Mouse (Mus musculus): ENCODE measurements around the gene Cog6. TPM values are rescaled to one million over a fixed set of nuclear protein-coding genes. Genes with fewer than 3 reads are reported as not detected.
"Not testable (repeated sequence)": the region's sequence is repeated elsewhere in the genome, so short reads cannot be mapped to it uniquely, and the experiment has no call there.

Cog6 gene
- polyA plus RNA-seq, 1 experiment from 2014 or later: 42.1 TPM

GRCm38 (mm10) chr3:52994666-52995065 is 22.4 kb downstream of the Cog6 start:
- TF ChIP-seq CTCF (IDR thresholded peaks at IDR 0.05; ENCODE audit: low read depth): peak; percentile 47
- ATAC-seq (replicated peaks; ENCODE audit: low FRiP score, low read depth): no peak
- no peaks in the 10 kb centered on the region for H3K27me3 ChIP-seq (ENCODE audit: insufficient read depth, low read length)
- H3K27ac ChIP-seq: no peak overlapping the region
- no peak overlapping the region for H3K4me3 ChIP-seq (replicated peaks; ENCODE audit: low read depth, low read length)
- H3K4me1 ChIP-seq (replicated peaks; ENCODE audit: insufficient read depth, low read length): 0 out of 2 replicates have a peak, but pooled peaks cover 5% of the 10 kb centered on the region
- H3K36me3 ChIP-seq (ENCODE audit: insufficient read depth, low read length): peaks cover 29% of the 10 kb centered on the region
- H3K9ac ChIP-seq (ENCODE audit: low read depth, low read length): no peak overlapping the region
- DNase-seq (ENCODE audit: low spot score): peak; percentile 19
- H3K4me2 ChIP-seq (ENCODE audit: low read length): no peak overlapping the region
- WGBS: 76% methylated on average over 5 of the region's 5 CpGs
- no peaks in the 10 kb centered on the region for H3K9me3 ChIP-seq (replicated peaks; ENCODE audit: low read length)

GRCm38 (mm10) chr3:52993296-52993695 is 23.7 kb downstream of the Cog6 start:
- Histone ChIP-seq H3K36me3 (ENCODE audit: insufficient read depth, low read length) (peaks cover 40% of the 10 kb centered on the region), H3K4me1 (replicated peaks; ENCODE audit: insufficient read depth, low read length) (no peaks in the 10 kb centered on the region), H3K4me2 (ENCODE audit: low read length) (no peak overlapping the region), H3K27ac (no peak overlapping the region), H3K9me3 (replicated peaks; ENCODE audit: low read length) (no peaks in the 10 kb centered on the region), H3K9ac (ENCODE audit: low read depth, low read length) (no peak overlapping the region), H3K4me3 (replicated peaks; ENCODE audit: low read depth, low read length) (no peak overlapping the region), H3K27me3 (ENCODE audit: insufficient read depth, low read length) (no peaks in the 10 kb centered on the region)
- ATAC-seq (replicated peaks; ENCODE audit: low FRiP score, low read depth) (no peak), DNase-seq (ENCODE audit: low spot score) (no peak)
- no peak for TF ChIP-seq CTCF (IDR thresholded peaks at IDR 0.05; ENCODE audit: low read depth)
- 90% methylated on average over 9 of the region's 10 CpGs for WGBS

- ATAC-seq (replicated peaks; ENCODE audit: low FRiP score, low read depth) (no peak; the same call in 1 of the 2 replicates), DNase-seq (ENCODE audit: low spot score) (peak; percentile 64)
- no peak overlapping the region for H3K4me2 ChIP-seq (ENCODE audit: low read length)
- H3K9ac ChIP-seq (ENCODE audit: low read depth, low read length): no peak overlapping the region
- no peak overlapping the region for H3K4me3 ChIP-seq (replicated peaks; ENCODE audit: low read depth, low read length)
- no peaks in the 10 kb centered on the region for H3K4me1 ChIP-seq (replicated peaks; ENCODE audit: insufficient read depth, low read length)
- no peak for TF ChIP-seq CTCF (IDR thresholded peaks at IDR 0.05; ENCODE audit: low read depth)
- no peak overlapping the region for H3K27ac ChIP-seq
- WGBS: 38% methylated on average over 18 of the region's 18 CpGs
- H3K9me3 ChIP-seq (replicated peaks; ENCODE audit: low read length): no peaks in the 10 kb centered on the region
- no peaks in the 10 kb centered on the region for H3K27me3 ChIP-seq (ENCODE audit: insufficient read depth, low read length)
- H3K36me3 ChIP-seq (ENCODE audit: insufficient read depth, low read length): peaks cover 23% of the 10 kb centered on the region
Observed at GRCm38 (mm10) chr3:52990041-52990737, 26.8 kb downstream of the Cog6 start.

GRCm38 (mm10) chr3:52985508-52985941 is 31.5 kb downstream of the Cog6 start:
- peaks cover 26% of the 10 kb centered on the region for H3K36me3 ChIP-seq (ENCODE audit: insufficient read depth, low read length)
- H3K4me2 ChIP-seq (ENCODE audit: low read length); H3K9me3 ChIP-seq (replicated peaks; ENCODE audit: low read length); H3K9ac ChIP-seq (ENCODE audit: low read depth, low read length); H3K4me3 ChIP-seq (replicated peaks; ENCODE audit: low read depth, low read length); ATAC-seq (replicated peaks; ENCODE audit: low FRiP score, low read depth); H3K27ac ChIP-seq; DNase-seq (ENCODE audit: low spot score); H3K4me1 ChIP-seq (replicated peaks; ENCODE audit: insufficient read depth, low read length); H3K27me3 ChIP-seq (ENCODE audit: insufficient read depth, low read length): not testable (repeated sequence)
- 69% methylated on average over 7 of the region's 7 CpGs for WGBS

- H3K27ac ChIP-seq: no peak overlapping the region
- no peak for ATAC-seq (replicated peaks; ENCODE audit: low FRiP score, low read depth)
- peaks cover 20% of the 10 kb centered on the region for H3K36me3 ChIP-seq (ENCODE audit: insufficient read depth, low read length)
Observed at GRCm38 (mm10) chr3:52983772-52984171, 33.3 kb downstream of the Cog6 start.

GRCm38 (mm10) chr3:52982993-52983392 is 34.0 kb downstream of the Cog6 start:
- no peak for TF ChIP-seq CTCF (IDR thresholded peaks at IDR 0.05; ENCODE audit: low read depth)
- no peaks in the 10 kb centered on the region for H3K27me3 ChIP-seq (ENCODE audit: insufficient read depth, low read length)
- H3K4me3 ChIP-seq (replicated peaks; ENCODE audit: low read depth, low read length): no peak overlapping the region
- H3K9me3 ChIP-seq (replicated peaks; ENCODE audit: low read length): no peaks in the 10 kb centered on the region
- no peak overlapping the region for H3K27ac ChIP-seq
- H3K4me1 ChIP-seq (replicated peaks; ENCODE audit: insufficient read depth, low read length): no peaks in the 10 kb centered on the region
- no peak overlapping the region for H3K9ac ChIP-seq (ENCODE audit: low read depth, low read length)
- 89% methylated on average over 10 of the region's 10 CpGs for WGBS
- no peak for DNase-seq (ENCODE audit: low spot score)
- ATAC-seq (replicated peaks; ENCODE audit: low FRiP score, low read depth): no peak
- H3K36me3 ChIP-seq (ENCODE audit: insufficient read depth, low read length): peaks cover 15% of the 10 kb centered on the region; the same call in 1 of the 2 replicates
- H3K4me2 ChIP-seq (ENCODE audit: low read length): no peak overlapping the region

More at GRCm38 (mm10) chr3:52983772-52984171, 33.3 kb downstream of the Cog6 start:
- H3K27me3 ChIP-seq (ENCODE audit: insufficient read depth, low read length): no peaks in the 10 kb centered on the region
- H3K4me1 ChIP-seq (replicated peaks; ENCODE audit: insufficient read depth, low read length): no peaks in the 10 kb centered on the region
- no peak for TF ChIP-seq CTCF (IDR thresholded peaks at IDR 0.05; ENCODE audit: low read depth)
- no peak for DNase-seq (ENCODE audit: low spot score)
- no peaks in the 10 kb centered on the region for H3K9me3 ChIP-seq (replicated peaks; ENCODE audit: low read length)
- WGBS: 85% methylated on average over 3 of the region's 3 CpGs
- H3K4me2 ChIP-seq (ENCODE audit: low read length): no peak overlapping the region
- H3K9ac ChIP-seq (ENCODE audit: low read depth, low read length): no peak overlapping the region
- H3K4me3 ChIP-seq (replicated peaks; ENCODE audit: low read depth, low read length): no peak overlapping the region

Data from kidney, postnatal 0 days (tissue).